Mouse (Mus musculus) lung, adult 10 weeks (tissue): ENCODE measurements around the gene Adgrf1. TPM values are rescaled to one million over a fixed set of nuclear protein-coding genes. Genes with fewer than 3 reads are reported as not detected.

ENCODE experiments used
- polyA plus RNA-seq: library from polyadenylated mRNA; stranded (reverse); fragments of 350-450 nt; fragmentation: Illumina TruSeq; extraction: RNeasy Lipid Tissue Mini Kit (QIAGEN cat#74804); gene quantifications from one replicate; pipeline ENCODE4 v1.2.3, GENCODE M21; 2014; ENCODE audit warnings: low read depth, low replicate concordance; ENCODE audit not compliant: insufficient read depth

The Adgrf1 gene
- not detected for polyA plus RNA-seq

GRCm38 (mm10) chr17:43270161-43270560 lies at the start of gene Adgrf1:
Gene Adgrf1 (plus strand): TSS chr17:43270329.

GRCm38 (mm10) chr17:43359826-43360619 lies 89.9 kb downstream of the Adgrf1 start, which contains the start of gene Adgrf5:
Gene Adgrf5 (plus strand): TSS chr17:43360451.

Other genes with a start within 250 kb of the Adgrf1 start
- gene Adgrf5, start 90.1 kb downstream of the Adgrf1 start, polyA plus RNA-seq, result 164 TPM
- not detected for gene Mep1a, start 232.5 kb downstream of the Adgrf1 start, polyA plus RNA-seq